Mouse (Mus musculus): ENCODE measurements around the gene Gm5678.
A peak's percentile ranks its signal among the peaks of the same experiment; 100 is the strongest.

Gene Gm5678

GRCm38 (mm10) chr16:93591450-93592430 lies 36.2 kb upstream of the Gm5678 start:
- no peak for TF ChIP-seq POU5F1 (IDR thresholded peaks at IDR 0.05; ENCODE audit: borderline replicate concordance, low read length)
- no peak for TF ChIP-seq NANOG (IDR thresholded peaks at IDR 0.05; ENCODE audit: borderline replicate concordance, low read length)
- no peak for TF ChIP-seq CTCF (conservative IDR thresholded peaks at IDR 0.05; ENCODE audit: low read length)
- no peaks in the 10 kb centered on the region for H3K27me3 ChIP-seq (ENCODE audit: insufficient read depth, low read length)

DNA sequence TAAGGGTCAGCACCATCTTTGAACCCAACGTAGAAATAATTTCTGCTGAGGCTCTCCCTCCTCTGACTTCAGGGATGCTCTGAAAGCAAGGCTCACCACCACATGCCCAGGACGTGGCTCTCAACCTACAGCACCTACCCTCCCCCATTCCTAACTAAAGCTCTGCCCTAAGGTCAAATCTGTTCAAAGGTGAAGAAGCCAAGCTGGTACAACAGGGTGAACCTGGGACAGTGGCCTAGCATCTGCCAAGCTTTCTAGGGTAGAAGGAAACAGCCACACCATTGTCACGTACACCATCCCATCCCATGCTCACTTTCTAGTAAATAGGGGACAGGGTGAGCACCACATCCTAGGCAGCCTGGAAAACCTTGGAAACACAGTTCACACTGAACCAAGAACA lies 35.2 kb upstream of the Gm5678 start:
- Histone ChIP-seq H3K9me3 (ENCODE audit: low read length) (no peaks in the 10 kb centered on the region), H3K4me3 (replicated peaks; ENCODE audit: low read length) (no peak overlapping the region), H3K27me3 (ENCODE audit: insufficient read depth, low read length) (no peaks in the 10 kb centered on the region), H3K36me3 (ENCODE audit: insufficient read depth, low read length) (peaks cover 71% of the 10 kb centered on the region), H3K4me1 (replicated peaks; ENCODE audit: low read depth, low read length) (peaks cover 54% of the 10 kb centered on the region)
- TF ChIP-seq CTCF (conservative IDR thresholded peaks at IDR 0.05; ENCODE audit: low read length) (no peak), POU5F1 (IDR thresholded peaks at IDR 0.05; ENCODE audit: borderline replicate concordance, low read length) (no peak), NANOG (IDR thresholded peaks at IDR 0.05; ENCODE audit: borderline replicate concordance, low read length) (no peak)

More at GRCm38 (mm10) chr16:93591450-93592430, 36.2 kb upstream of the Gm5678 start:
- Histone ChIP-seq H3K9me3 (ENCODE audit: low read length) (no peaks in the 10 kb centered on the region), H3K4me1 (replicated peaks; ENCODE audit: low read depth, low read length) (peaks cover 63% of the 10 kb centered on the region), H3K36me3 (ENCODE audit: insufficient read depth, low read length) (peaks cover 69% of the 10 kb centered on the region), H3K4me3 (replicated peaks; ENCODE audit: low read length) (peak overlapping the region; percentile 72)

- Histone ChIP-seq H3K36me3 (ENCODE audit: insufficient read depth, low read length) (peaks cover 72% of the 10 kb centered on the region), H3K4me3 (replicated peaks; ENCODE audit: low read length) (no peak overlapping the region), H3K4me1 (replicated peaks; ENCODE audit: low read depth, low read length) (peaks cover 47% of the 10 kb centered on the region), H3K9me3 (ENCODE audit: low read length) (no peaks in the 10 kb centered on the region), H3K27me3 (ENCODE audit: insufficient read depth, low read length) (no peaks in the 10 kb centered on the region)
- TF ChIP-seq POU5F1 (IDR thresholded peaks at IDR 0.05; ENCODE audit: borderline replicate concordance, low read length) (no peak), CTCF (conservative IDR thresholded peaks at IDR 0.05; ENCODE audit: low read length) (no peak), NANOG (IDR thresholded peaks at IDR 0.05; ENCODE audit: borderline replicate concordance, low read length) (no peak)
Measured at GRCm38 (mm10) chr16:93593406-93593805, 34.5 kb upstream of the Gm5678 start.

DNA sequence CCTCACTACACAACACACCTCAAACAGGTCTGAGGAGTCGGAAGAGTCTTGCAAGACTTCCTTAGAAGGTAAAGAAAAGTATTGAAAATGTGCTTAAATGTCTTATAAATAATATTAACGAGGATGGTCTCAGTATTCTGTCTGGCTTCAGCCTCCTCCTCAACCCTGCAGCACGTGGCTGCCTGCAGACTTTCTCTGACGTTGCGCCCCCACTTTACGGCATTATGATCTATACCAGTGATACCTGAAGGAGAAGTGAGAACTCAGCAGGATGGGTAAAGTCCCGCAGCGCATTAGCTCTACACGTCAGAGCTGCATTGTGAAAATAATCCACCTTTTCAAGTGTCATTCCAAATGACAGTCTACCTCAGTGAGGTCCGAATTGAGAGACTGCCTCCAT lies 33.4 kb upstream of the Gm5678 start:
- TF ChIP-seq POU5F1 (IDR thresholded peaks at IDR 0.05; ENCODE audit: borderline replicate concordance, low read length) (no peak), NANOG (IDR thresholded peaks at IDR 0.05; ENCODE audit: borderline replicate concordance, low read length) (no peak), CTCF (conservative IDR thresholded peaks at IDR 0.05; ENCODE audit: low read length) (no peak)
- H3K4me1 ChIP-seq (replicated peaks; ENCODE audit: low read depth, low read length): peaks cover 47% of the 10 kb centered on the region
- H3K27me3 ChIP-seq (ENCODE audit: insufficient read depth, low read length): no peaks in the 10 kb centered on the region
- peaks cover 75% of the 10 kb centered on the region for H3K36me3 ChIP-seq (ENCODE audit: insufficient read depth, low read length)
- no peaks in the 10 kb centered on the region for H3K9me3 ChIP-seq (ENCODE audit: low read length)
- H3K4me3 ChIP-seq (replicated peaks; ENCODE audit: low read length): no peak overlapping the region

- Histone ChIP-seq H3K4me3 (replicated peaks; ENCODE audit: low read length) (no peak overlapping the region), H3K36me3 (ENCODE audit: insufficient read depth, low read length) (peaks cover 69% of the 10 kb centered on the region), H3K27me3 (ENCODE audit: insufficient read depth, low read length) (no peaks in the 10 kb centered on the region), H3K9me3 (ENCODE audit: low read length) (no peaks in the 10 kb centered on the region), H3K4me1 (replicated peaks; ENCODE audit: low read depth, low read length) (peaks cover 36% of the 10 kb centered on the region)
- TF ChIP-seq NANOG (IDR thresholded peaks at IDR 0.05; ENCODE audit: borderline replicate concordance, low read length) (no peak), CTCF (conservative IDR thresholded peaks at IDR 0.05; ENCODE audit: low read length) (no peak), POU5F1 (IDR thresholded peaks at IDR 0.05; ENCODE audit: borderline replicate concordance, low read length) (no peak)
Measured at GRCm38 (mm10) chr16:93595766-93596165, 32.1 kb upstream of the Gm5678 start.

- H3K36me3 ChIP-seq (ENCODE audit: insufficient read depth, low read length): peaks cover 73% of the 10 kb centered on the region
- no peaks in the 10 kb centered on the region for H3K9me3 ChIP-seq (ENCODE audit: low read length)
- no peak overlapping the region for H3K4me3 ChIP-seq (replicated peaks; ENCODE audit: low read length)
- TF ChIP-seq POU5F1 (IDR thresholded peaks at IDR 0.05; ENCODE audit: borderline replicate concordance, low read length) (no peak), CTCF (conservative IDR thresholded peaks at IDR 0.05; ENCODE audit: low read length) (no peak), NANOG (IDR thresholded peaks at IDR 0.05; ENCODE audit: borderline replicate concordance, low read length) (no peak)
- H3K4me1 ChIP-seq (replicated peaks; ENCODE audit: low read depth, low read length): peaks cover 30% of the 10 kb centered on the region
- H3K27me3 ChIP-seq (ENCODE audit: insufficient read depth, low read length): no peaks in the 10 kb centered on the region
Measured at GRCm38 (mm10) chr16:93596807-93597206, 31.1 kb upstream of the Gm5678 start.

GRCm38 (mm10) chr16:93597551-93597950 lies 30.3 kb upstream of the Gm5678 start:
- Histone ChIP-seq H3K4me3 (replicated peaks; ENCODE audit: low read length) (no peak overlapping the region), H3K27me3 (ENCODE audit: insufficient read depth, low read length) (no peaks in the 10 kb centered on the region), H3K36me3 (ENCODE audit: insufficient read depth, low read length) (peaks cover 70% of the 10 kb centered on the region), H3K4me1 (replicated peaks; ENCODE audit: low read depth, low read length) (peaks cover 33% of the 10 kb centered on the region), H3K9me3 (ENCODE audit: low read length) (no peaks in the 10 kb centered on the region)
- no peak for TF ChIP-seq NANOG (IDR thresholded peaks at IDR 0.05; ENCODE audit: borderline replicate concordance, low read length)
- no peak for TF ChIP-seq CTCF (conservative IDR thresholded peaks at IDR 0.05; ENCODE audit: low read length)
- no peak for TF ChIP-seq POU5F1 (IDR thresholded peaks at IDR 0.05; ENCODE audit: borderline replicate concordance, low read length)

DNA sequence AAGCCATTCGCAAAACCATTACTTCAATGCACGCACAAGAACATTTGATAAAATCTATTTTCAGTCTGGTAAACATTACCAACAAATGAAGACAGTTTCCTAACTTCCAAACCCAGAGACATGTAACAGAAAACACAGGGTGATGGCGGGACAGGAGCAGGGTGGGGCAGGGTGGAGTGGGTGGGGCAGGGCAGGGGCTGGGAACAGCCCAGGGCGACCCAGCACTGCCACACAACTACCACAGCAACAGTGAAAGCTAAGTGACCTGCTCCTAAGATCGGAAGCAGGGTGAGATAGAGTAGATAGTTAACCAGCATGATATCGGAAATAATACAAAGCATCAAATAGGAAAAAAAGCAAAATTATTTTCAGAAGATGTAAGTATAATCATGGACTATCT lies 28.4 kb upstream of the Gm5678 start:
- no peaks in the 10 kb centered on the region for H3K27me3 ChIP-seq (ENCODE audit: insufficient read depth, low read length)
- no peak for TF ChIP-seq CTCF (conservative IDR thresholded peaks at IDR 0.05; ENCODE audit: low read length)
- no peak for TF ChIP-seq POU5F1 (IDR thresholded peaks at IDR 0.05; ENCODE audit: borderline replicate concordance, low read length)
- no peak for TF ChIP-seq NANOG (IDR thresholded peaks at IDR 0.05; ENCODE audit: borderline replicate concordance, low read length)
- peaks cover 35% of the 10 kb centered on the region for H3K4me1 ChIP-seq (replicated peaks; ENCODE audit: low read depth, low read length)
- H3K36me3 ChIP-seq (ENCODE audit: insufficient read depth, low read length): peaks cover 56% of the 10 kb centered on the region
- no peak overlapping the region for H3K4me3 ChIP-seq (replicated peaks; ENCODE audit: low read length)
- no peaks in the 10 kb centered on the region for H3K9me3 ChIP-seq (ENCODE audit: low read length)

All from E14TG2a.4 (cell line).